Mouse (Mus musculus) kidney, embryonic 16.5 days (tissue): Measurements from ENCODE around the gene Dnmt1. TPM values are rescaled to one million over a fixed set of nuclear protein-coding genes. Genes with fewer than 3 reads are reported as not detected.

Experiments
- ATAC-seq: fragments of 200-750 bp; cut with Nextera tagmentation; 2 replicates; pipeline ENCODE4 v1.8.0; 2017; ENCODE audit warnings: moderate TSS enrichment; ENCODE audit not compliant: low FRiP score, low TSS enrichment
- H3K27ac ChIP-seq: fragments of 300-500 bp; sonication (generic); 2 replicates; pipeline ENCODE4 v1.5.1; 2014; ENCODE audit warnings: low read length
- H3K27me3 ChIP-seq: fragments of 300-500 bp; sonication (generic); 2 replicates; pipeline ENCODE4 v1.6.1; 2014; ENCODE audit warnings: low read length, control low read depth, mixed read lengths; ENCODE audit not compliant: insufficient read depth
- H3K36me3 ChIP-seq: fragments of 300-500 bp; sonication (generic); 2 replicates; pipeline ENCODE4 v1.6.1; 2014; ENCODE audit warnings: low read length, control low read depth, mixed read lengths; ENCODE audit not compliant: insufficient read depth
- H3K4me1 ChIP-seq: fragments of 300-500 bp; sonication (generic); 2 replicates; pipeline ENCODE4 v1.6.1; 2014; ENCODE audit warnings: low read length, control low read depth, mixed read lengths; ENCODE audit not compliant: insufficient read depth
- H3K4me2 ChIP-seq: fragments of 300-500 bp; sonication (generic); replicated peaks from 2 replicates; pipeline ENCODE4 v1.6.1; 2014; ENCODE audit warnings: low read depth, low read length
- H3K4me3 ChIP-seq: fragments of 300-500 bp; sonication (generic); 2 replicates; pipeline ENCODE4 v1.5.1; 2014; ENCODE audit warnings: mild to moderate bottlenecking, low read length
- H3K9ac ChIP-seq: fragments of 300-500 bp; sonication (generic); replicated peaks from 2 replicates; pipeline ENCODE4 v1.6.1; 2014; ENCODE audit warnings: low read length
- H3K9me3 ChIP-seq: fragments of 300-500 bp; sonication (generic); 2 replicates; pipeline ENCODE4 v1.6.1; 2016; ENCODE audit warnings: low read length, control low read depth
- WGBS: fragments of 180-500 bp; shearing (Covaris S2); extraction: QIAGEN DNeasy Blood & Tissue Kit; methylation state at CpG from one replicate; pipeline ENCODE4 v1.1.7; 2014; 5-methylcytosine and 5-hydroxymethylcytosine counted together
- polyA plus RNA-seq: library from polyadenylated mRNA; unstranded; fragments of >200 nt; fragmentation: Nextera tagmentation; extraction: Ambion mirVana; gene quantifications from 2 replicates; pipeline ENCODE4 v1.2.1, GENCODE M21; 2015

Gene Dnmt1
- polyA plus RNA-seq, 1 experiment from 2014 or later = 107 TPM

DNA sequence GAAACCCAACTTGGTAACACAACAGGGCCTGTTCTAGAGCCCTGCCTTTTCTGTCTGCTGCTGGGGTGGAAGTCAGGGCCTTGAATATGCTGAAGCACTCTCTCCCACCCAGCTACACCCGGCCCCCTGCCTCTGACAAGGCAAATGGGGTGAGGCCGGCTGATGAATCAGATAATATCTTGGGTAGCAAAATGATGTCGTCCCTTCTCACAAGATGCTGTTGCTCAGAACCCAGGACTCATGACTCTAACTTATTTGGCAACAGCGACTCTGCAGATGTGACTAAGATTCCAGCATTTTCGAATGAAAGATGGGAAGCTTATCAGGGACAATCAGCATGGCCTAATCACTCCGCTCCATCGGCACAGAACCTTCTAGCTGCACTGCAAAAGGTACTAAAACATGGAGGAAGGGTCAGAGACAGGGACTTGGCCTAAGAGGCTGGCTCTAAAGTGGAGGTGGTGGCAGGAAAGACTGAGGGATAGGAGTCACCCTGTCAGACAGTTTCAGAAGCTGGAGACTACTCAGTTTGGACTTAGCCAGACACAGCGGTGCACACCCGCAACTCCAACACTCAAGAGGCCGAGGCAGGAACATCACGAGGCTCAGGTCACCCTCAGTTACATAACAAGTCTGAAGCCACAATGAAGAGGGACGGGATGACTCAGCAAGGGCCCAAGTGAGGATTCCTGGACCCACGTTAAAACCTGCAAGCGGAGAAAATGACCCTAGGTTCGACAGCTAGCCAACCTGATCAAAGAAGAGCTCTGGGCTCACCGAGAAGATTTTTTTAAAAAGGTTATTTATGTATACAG, 13.4 kb downstream of the Dnmt1 start:
- peaks cover 11% of the 10 kb centered on the region for H3K36me3 ChIP-seq
- no peak for ATAC-seq
- H3K27me3 ChIP-seq = no peaks in the 10 kb centered on the region
- 71% methylated on average over 16 of the region's 16 CpGs for WGBS
- no peaks in the 10 kb centered on the region for H3K9me3 ChIP-seq
- no peak overlapping the region for H3K4me3 ChIP-seq
- H3K4me2 ChIP-seq = no peak overlapping the region
- peaks cover 18% of the 10 kb centered on the region for H3K4me1 ChIP-seq
- no peak overlapping the region for H3K9ac ChIP-seq
- no peak overlapping the region for H3K27ac ChIP-seq

DNA sequence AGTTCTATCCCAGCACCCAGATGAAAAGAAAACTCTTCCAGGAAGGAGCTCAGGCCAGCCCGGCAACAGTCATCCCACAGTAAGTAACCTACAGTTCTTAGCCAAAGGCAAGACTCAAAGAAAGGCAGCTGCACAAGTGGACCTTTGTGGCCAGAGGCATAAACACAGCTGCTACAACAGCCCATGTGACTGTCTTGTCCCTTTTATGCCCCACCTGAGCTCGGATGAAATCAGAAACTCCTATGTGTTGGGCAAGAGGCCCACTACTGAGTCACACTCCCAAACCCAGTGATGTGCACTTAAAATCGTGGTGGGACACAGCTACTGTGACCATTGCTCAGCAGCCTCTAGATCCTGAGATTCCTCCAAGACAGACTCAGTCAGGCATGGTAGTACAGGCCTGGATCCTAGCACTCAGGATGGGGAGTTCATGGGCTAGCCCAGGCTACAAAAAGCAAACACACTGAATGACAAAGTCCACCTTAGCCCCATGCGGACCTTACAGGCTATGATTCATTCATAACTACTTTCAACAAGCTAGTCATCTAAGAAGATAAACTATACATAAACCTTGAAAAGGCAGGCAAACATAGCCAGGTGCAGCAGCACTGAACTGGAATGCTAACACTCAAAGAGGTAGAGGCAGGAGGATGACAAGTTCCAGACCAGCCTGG, 14.9 kb downstream of the Dnmt1 start:
- H3K27ac ChIP-seq = no peak overlapping the region
- 54% methylated on average over 4 of the region's 4 CpGs for WGBS
- H3K4me3 ChIP-seq = no peak overlapping the region
- H3K27me3 ChIP-seq = no peaks in the 10 kb centered on the region
- H3K4me2 ChIP-seq = no peak overlapping the region
- H3K4me1 ChIP-seq = peaks cover 9% of the 10 kb centered on the region
- no peak for ATAC-seq
- no peaks in the 10 kb centered on the region for H3K9me3 ChIP-seq
- H3K36me3 ChIP-seq = peaks cover 25% of the 10 kb centered on the region
- H3K9ac ChIP-seq = no peak overlapping the region

GRCm38 (mm10) chr9:20943911-20944310, 15.8 kb downstream of the Dnmt1 start:
- no peak overlapping the region for H3K27ac ChIP-seq
- H3K36me3 ChIP-seq = peaks cover 33% of the 10 kb centered on the region
- peaks cover 9% of the 10 kb centered on the region for H3K4me1 ChIP-seq
- H3K9ac ChIP-seq = no peak overlapping the region
- ATAC-seq = peak; percentile 68
- H3K9me3 ChIP-seq = no peaks in the 10 kb centered on the region
- no peak overlapping the region for H3K4me3 ChIP-seq
- H3K27me3 ChIP-seq = no peaks in the 10 kb centered on the region
- no peak overlapping the region for H3K4me2 ChIP-seq
- WGBS = 6% methylated on average over 2 of the region's 2 CpGs

DNA sequence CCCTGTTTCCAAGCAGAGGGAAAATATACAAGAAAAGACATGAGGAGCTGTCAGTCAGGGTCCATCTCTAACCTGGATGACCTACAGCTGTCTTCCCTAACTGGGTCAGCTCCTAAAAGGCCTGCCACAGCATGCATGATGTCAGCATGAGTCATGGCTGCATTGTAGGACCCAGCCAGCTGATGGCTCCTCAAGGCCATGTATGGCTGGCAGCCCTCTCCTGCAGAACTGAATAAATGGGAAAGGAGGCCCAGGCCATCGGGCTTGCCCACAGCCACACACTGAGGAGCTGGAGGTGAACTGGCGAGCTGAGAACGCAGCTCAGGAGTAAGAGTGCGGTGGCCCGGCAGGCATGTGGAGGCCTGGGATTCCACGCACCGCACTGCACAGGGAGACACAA, 16.3 kb downstream of the Dnmt1 start:
- H3K4me3 ChIP-seq = no peak overlapping the region
- 83% methylated on average over 7 of the region's 7 CpGs for WGBS
- no peak overlapping the region for H3K9ac ChIP-seq
- ATAC-seq = no peak; the same call in 1 of the 2 replicates
- peaks cover 9% of the 10 kb centered on the region for H3K4me1 ChIP-seq
- no peaks in the 10 kb centered on the region for H3K27me3 ChIP-seq
- H3K36me3 ChIP-seq = peaks cover 38% of the 10 kb centered on the region
- no peaks in the 10 kb centered on the region for H3K9me3 ChIP-seq
- no peak overlapping the region for H3K27ac ChIP-seq
- no peak overlapping the region for H3K4me2 ChIP-seq

- no peak overlapping the region for H3K4me2 ChIP-seq
- no peak for ATAC-seq
- no peak overlapping the region for H3K27ac ChIP-seq
- WGBS = 92% methylated on average over 3 of the region's 3 CpGs
- no peaks in the 10 kb centered on the region for H3K27me3 ChIP-seq
- no peaks in the 10 kb centered on the region for H3K4me1 ChIP-seq
- H3K9ac ChIP-seq = no peak overlapping the region; the same call in 1 of the 2 replicates
- H3K9me3 ChIP-seq = no peaks in the 10 kb centered on the region
- no peak overlapping the region for H3K4me3 ChIP-seq
- H3K36me3 ChIP-seq = peaks cover 99% of the 10 kb centered on the region
Observed at GRCm38 (mm10) chr9:20923258-20923657, 36.4 kb downstream of the Dnmt1 start.

GRCm38 (mm10) chr9:20916160-20916559, 43.5 kb downstream of the Dnmt1 start:
- no peak overlapping the region for H3K9ac ChIP-seq
- WGBS = 81% methylated on average over 4 of the region's 4 CpGs
- no peaks in the 10 kb centered on the region for H3K27me3 ChIP-seq
- no peak overlapping the region for H3K4me2 ChIP-seq
- no peak overlapping the region for H3K4me3 ChIP-seq
- ATAC-seq = no peak
- H3K4me1 ChIP-seq = no peaks in the 10 kb centered on the region
- H3K36me3 ChIP-seq = peaks cover 99% of the 10 kb centered on the region
- no peak overlapping the region for H3K27ac ChIP-seq
- no peaks in the 10 kb centered on the region for H3K9me3 ChIP-seq

DNA sequence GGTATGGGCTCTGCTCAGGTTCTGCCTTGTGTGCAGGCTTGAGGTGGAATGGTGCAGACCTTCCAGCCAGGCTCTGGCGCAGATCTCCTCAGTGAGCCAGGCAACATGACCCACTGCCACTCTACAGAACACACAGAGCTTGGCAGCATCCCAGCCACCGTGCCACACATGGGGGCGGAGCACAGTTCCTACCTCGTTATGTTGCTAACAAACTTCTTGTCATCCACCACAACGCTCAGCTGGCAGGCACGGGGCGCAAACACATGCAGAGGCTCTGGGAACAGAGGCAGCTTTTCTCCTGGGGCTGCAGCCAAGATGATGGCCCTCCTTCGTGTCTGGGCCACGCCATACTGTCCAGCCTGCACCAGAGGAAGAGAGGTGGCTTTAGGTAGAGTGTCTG, 49.7 kb downstream of the Dnmt1 start:
- no peak for ATAC-seq
- peaks cover 94% of the 10 kb centered on the region for H3K36me3 ChIP-seq
- no peak overlapping the region for H3K9ac ChIP-seq
- H3K27ac ChIP-seq = no peak overlapping the region
- 95% methylated on average over 9 of the region's 9 CpGs for WGBS
- no peaks in the 10 kb centered on the region for H3K9me3 ChIP-seq
- no peak overlapping the region for H3K4me3 ChIP-seq
- H3K4me2 ChIP-seq = no peak overlapping the region
- H3K27me3 ChIP-seq = no peaks in the 10 kb centered on the region
- H3K4me1 ChIP-seq = no peaks in the 10 kb centered on the region

DNA sequence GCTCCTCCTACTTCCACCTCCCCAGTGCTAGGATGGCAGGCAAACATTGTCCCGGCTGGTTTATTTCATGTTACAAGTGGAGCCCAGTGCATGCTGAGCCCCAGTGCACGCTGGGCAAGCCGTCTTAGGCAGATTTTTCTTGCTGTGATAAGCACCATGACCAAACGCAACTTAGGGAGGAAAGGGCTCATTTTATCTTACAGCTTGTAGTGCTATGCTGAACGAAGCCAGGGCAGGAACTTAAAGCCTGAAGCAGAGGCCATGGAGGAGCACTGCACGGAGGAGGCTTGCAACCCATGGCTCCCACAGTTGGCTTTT, 57.6 kb downstream of the Dnmt1 start:
- H3K4me2 ChIP-seq = no peak overlapping the region
- no peak overlapping the region for H3K27ac ChIP-seq
- H3K9me3 ChIP-seq = no peaks in the 10 kb centered on the region
- H3K36me3 ChIP-seq = peaks cover 23% of the 10 kb centered on the region
- H3K4me3 ChIP-seq = no peak overlapping the region
- peaks cover 12% of the 10 kb centered on the region for H3K4me1 ChIP-seq
- ATAC-seq = no peak
- WGBS = 27% methylated on average over 6 of the region's 6 CpGs
- H3K9ac ChIP-seq = peak overlapping the region; percentile 23; the same call in 1 of the 2 replicates
- H3K27me3 ChIP-seq = no peaks in the 10 kb centered on the region

DNA sequence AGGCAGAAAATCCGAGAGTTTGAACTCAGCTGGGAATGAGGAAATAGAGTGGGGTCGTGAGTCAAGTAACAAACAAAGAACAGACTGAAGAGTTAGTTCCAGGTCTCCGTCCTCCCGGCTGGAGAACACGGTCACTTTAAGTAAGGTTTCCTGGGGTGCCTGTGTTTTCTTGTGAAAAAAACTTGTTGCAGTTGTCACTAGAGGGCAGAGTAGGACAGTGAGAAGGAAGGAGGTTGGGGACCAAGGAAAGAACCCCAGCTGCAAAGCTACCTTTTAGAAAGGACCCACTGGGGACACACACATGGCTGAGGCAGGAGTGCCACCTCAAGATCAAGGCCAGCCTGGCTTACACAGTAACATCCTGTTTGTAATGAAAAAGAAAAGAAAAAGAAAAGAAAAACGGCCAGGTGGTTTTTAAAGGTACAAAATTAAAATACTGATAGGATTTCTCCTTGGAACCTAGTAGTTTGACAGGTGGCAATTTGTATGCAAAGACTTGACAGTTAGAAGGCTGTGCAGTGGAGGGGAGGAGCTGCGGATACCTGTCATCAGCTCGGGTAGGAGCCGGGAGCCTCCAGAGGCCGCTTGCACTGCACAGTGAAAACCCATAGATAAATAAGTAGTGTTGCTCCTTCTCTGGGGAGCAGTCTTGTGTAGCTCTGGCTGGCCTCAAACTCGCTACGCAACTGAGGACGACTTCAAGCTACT, 58.1 kb downstream of the Dnmt1 start:
- WGBS = 9% methylated on average over 13 of the region's 13 CpGs
- Histone ChIP-seq H3K9me3 (no peaks in the 10 kb centered on the region), H3K4me1 (peaks cover 17% of the 10 kb centered on the region), H3K27me3 (no peaks in the 10 kb centered on the region), H3K4me3 (no peak overlapping the region), H3K27ac (no peak overlapping the region), H3K9ac (peak overlapping the region; percentile 23; the same call in 1 of the 2 replicates), H3K4me2 (no peak overlapping the region), H3K36me3 (peaks cover 24% of the 10 kb centered on the region)
- ATAC-seq = no peak
